Mouse (Mus musculus): ENCODE measurements at regions not wholly inside any gene's neighbourhood (a gene's known extent, or its start where the extent isn't known, plus 50 kb on each side); places are given as distances from the start of the nearest gene placed in this dataset.

DNA sequence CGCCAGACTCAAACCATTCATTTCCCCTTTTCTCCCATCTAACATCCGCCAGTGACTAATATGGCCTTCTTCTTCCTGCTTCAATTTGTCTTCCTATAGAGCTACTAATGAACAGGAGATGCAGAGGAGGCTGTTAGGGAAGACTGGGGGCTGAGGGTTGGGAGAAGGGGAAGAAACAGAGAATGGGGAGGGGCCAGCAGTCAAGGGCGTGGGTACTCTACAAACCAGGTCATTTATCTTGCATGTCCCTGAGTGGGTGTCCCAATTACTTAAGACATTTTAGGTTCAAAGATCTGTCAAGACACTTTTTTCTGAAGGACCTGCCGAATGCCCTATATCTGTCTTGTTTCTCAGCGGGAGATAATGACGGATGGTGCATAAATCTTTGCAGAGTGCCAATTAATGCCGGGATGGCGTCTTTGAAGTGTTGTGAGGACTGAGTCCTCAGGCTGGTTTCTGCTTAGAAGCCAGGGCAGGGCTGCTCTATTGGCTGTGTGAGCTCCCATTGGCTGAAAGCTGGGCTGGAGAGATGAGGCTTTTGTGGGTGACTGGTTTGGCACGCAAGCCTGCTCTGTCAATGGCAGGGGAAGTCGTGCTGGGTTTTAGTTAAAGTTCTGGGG, 294.7 kb upstream of the Ppp2r3a start:
- no peak for DNase-seq

DNA sequence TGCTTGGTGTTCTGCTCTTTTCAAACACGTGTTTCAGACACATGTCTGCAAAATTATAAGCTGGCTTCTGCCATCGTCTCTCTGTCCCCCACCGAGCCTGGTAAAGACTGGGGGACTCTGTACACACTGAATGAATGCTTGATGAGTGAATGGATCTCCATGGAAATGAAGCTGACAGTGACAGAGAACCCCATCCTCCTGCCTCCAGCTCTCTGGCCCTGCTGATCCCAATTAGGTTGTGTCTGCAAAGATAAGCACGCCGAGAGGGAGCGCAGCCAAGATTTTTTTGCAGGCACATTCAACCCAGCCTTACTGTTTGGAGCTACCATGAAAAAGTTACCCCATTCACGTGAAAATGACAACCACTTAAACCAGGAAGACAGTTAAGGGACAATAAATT, 266.5 kb upstream of the Ppp2r3a start:
- DNase-seq, result no peak

DNA sequence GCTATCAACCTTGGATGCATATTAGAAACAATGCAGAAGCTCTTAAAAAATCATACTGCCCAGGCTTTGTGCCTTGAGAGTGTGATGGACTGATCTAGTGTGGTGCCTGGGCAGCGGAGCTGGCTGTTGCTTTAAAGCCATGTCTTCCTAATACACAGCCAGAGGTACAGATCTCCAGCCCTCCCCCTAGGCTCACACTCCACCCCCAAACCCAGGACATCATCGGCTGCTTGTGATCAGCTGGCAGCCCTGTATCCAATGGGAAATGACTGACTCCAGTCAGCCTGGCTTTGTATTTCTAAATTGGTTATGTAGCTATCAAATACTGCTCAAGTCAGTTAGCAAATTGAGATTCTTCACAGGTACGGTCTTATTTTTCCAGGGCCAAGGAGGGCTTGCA, 259.2 kb upstream of the Ppp2r3a start:
- no peak for DNase-seq

DNA sequence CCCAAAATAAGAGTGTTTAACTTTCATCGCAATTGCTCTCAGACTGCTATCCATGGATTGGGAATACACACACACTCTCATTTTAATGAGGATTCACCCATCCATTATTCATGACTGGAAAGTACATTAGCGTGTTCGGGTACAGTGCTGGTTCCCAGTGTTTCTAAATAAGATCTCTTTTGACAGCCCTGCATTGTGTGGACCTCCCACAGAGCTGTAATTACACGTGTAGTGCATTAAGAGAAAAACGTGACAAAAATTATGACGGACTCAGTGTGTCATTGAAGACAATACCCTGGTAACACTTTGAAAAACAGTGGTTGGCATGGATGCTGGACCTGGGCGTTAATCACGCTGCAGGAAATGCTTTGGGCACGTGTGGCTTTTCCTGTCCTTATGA, 257.6 kb upstream of the Ppp2r3a start:
- no peak for DNase-seq

DNA sequence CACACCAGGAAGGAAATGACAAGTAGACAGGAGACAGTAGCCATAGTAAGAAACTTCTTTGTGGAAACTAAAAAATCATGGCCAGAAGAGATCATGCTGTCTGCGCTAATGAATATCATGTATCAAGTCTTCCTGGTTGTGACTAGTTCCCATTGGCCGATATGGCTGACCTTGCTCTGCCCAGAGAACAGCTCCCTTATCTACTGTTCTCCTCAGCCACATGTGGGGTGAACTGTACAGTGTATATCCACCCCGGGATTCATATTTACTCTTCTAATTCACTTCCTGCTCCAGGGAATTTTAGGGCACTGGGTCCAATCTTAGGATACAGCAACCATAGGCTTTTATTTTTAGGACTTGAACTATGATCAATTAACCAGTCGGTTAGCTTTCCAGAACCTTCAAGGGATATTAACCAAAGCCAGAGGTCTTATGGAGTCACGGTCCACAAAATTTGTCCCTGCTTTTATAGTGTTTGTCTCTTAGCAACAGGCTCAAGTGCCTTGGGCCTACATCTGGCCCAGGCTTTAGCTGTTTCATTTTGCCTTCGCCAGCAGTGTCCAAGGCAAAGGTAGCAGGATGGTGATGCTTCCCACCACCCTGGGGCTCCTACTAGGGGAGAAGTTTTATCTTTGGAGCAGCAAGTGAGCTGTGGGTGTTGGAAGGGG, 255.6 kb upstream of the Ppp2r3a start:
- DNase-seq, result no peak

DNA sequence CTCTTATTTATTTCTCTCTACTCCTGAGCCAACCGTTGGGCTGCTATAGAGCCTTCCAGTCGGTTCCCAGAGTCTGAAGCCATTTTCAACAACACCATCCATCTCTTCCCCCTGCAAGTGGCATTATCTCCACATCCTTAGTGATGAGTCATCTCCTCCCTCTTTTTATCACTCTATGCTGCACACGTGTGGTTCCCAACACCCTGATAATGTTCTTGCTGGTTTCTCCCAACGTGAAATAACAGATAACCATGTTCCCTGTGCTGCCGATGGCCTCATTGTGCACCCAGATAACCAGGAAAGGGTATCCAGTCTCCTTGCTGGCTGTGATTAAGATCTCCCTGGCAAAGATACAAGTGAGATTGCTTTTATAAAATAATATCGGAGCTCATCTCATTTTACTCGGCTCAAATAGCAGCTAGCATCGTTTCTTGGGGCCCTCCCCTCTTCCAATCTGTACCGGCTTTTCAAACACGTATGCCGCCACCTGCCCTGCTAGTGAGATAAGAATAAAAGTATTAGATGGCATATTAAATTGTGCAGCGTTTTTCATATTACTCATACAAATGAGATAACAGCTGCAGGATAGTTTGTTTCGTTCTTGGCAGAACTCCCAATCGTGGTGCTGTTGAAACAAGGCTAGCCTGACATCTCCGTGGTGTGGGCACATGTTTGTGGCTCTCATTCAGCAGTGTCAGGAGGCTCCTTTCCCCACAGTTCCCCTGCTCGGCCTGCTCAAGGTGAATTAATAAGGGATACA, 250.3 kb upstream of the Ppp2r3a start:
- DNase-seq, result no peak

DNA sequence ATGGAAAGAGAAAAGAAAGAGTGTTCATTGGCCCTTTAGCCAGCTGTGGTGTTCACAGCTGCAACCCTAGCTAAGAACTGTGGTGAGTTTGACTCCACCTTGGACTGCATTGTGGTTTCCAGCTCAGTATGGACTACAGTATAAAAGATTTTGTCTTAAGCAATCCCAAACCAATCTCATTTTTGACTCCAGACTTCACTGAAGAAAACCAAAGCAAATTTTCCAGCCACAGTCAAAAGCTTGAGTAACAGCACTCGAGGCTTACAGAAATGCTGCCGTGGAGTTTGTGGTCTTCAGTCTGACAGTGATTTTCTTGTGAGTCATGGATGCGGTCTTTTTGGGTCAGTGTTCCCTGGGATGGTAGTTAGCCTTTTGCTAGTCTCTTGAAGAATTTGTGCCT, 249.4 kb upstream of the Ppp2r3a start:
- no peak for DNase-seq

DNA sequence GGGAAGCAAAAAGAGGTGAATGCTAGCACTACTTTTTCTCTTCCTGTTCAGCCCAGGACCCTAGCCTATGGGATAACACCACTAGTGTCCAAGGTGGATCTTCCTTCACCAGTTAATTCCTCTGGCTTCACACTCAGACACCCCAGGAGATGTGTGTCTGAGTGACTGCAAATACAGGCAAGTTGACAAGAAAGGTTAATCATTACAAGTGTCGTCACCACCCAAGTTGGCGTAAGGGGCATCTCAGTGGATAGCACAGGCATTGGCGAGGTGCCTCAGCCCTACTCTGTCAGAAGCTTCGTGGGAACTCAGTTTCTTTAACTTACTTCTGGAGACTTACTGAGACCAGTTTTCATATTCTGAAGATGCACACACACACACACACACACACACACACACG, 247.1 kb upstream of the Ppp2r3a start:
- DNase-seq, result no peak

DNA sequence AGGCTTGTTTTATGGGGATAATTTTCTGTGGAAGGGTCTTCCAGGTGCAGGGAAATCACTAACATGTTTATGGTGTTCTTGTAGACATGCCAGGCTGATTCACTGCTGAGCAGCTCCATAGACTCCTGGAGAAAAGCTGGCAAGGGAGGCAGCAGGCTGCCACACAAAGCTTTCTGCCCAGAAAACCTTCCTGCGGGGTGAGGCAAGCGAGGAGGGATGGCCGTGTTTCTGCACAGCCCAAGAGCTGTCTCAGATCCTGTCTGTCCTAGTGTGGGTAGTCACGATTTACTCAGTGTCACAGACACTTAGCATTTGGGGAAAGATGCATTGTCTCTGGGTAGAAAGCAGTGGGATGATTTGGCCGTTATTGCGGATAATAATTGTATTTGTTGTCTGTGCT, 244.2 kb upstream of the Ppp2r3a start:
- no peak for DNase-seq

DNA sequence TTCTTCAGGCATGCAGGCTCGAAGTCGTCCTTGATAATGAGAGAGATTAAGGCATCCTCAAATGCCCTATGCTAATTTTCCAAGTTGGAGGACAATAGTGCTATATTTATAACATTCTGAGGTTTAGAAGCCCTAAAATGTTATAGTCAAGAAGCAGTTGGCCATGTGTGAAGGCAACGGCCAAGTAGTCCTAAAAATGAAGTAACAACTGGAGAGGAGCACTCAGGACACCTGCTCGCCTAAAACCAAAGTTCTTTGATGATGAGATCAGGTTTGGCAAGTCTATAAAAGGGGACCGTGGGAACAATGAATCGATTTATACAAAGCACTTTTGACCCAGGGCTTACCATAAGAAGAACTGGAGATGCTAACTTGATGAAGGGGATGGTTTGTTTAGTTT, 237.4 kb upstream of the Ppp2r3a start:
- DNase-seq, result no peak

DNA sequence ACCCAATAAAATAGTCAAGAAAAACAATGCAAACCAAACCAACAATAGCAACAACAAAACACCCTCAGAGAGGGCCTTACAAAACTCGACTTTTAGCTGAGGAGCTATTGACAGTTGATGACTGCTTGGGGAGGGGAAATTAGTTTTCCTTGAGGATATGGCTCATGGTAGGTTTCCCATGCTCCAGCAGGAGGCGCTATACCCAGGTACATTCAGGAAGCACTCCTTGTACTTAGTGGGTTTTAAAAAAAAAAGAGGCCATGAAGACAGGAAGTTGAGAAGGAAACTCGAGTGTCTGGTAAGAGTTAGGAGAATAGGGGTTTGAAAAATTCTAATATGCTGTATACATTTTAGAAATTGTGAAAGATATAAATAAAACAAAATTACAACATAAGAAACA, 224.6 kb upstream of the Ppp2r3a start:
- no peak for DNase-seq

DNA sequence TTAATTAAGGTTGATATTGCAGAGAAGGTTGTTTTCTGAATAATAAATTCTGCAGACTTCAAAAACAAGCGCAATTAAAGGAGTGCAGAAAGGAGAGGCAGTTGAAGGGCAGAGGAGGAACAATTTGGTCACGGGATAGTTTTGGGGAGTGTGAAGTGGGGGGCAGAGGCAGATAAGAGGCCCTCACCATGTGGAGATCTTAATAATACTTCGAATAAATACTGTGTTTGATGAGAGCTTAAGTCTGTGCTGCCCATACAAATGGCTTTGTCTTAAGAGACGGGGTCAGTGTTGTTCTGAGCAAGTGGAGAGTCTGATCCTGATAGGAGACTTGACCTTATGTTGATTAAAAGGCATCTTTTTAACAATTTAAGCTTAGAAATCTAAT, 221.5 kb upstream of the Ppp2r3a start:
- no peak for DNase-seq

DNA sequence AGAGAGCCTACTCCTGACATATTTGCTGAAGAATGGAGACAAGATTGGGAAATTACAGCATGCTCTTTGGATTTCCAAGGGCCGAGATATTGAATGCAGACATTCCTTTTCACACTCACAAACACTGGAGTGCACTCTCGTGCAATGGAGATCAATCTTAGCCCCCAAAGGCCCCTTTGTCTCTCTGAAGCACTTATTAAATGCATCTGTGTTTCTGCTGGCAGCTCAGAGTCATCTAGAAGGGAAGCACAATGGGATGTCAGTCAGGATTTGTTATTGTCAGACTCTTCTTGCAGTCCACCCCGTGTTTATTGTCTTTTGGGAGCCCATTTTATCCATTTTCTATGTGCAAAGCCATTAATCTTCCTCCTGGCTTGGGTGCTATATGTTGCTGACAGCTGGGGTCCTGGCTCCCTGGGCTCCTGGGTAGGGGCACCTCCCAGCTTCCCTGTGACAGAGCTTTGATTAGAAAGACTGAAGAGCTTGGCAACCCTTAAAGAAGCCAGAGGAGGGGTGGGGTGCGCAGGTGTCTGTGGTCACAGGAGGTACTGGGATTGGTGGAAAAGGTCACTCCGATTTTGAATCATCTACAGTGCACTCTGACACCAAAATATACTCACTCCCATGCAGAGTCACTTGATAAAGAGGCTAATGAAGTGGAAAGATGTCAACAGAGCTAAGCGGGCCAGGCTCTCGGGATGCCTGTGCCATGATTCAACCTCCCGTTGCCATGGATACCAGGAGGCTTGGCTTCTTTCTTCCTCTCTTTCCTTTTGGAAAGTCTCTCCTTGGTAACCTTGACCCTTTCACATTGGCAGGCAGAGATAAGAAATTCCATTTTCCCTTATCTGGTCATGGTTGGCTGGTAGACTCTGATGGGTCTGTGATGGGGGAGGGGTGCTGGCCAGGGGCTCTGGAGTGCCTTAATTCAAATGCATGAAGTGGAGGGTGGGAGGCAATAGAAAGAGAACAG, 220.8 kb upstream of the Ppp2r3a start:
- no peak for DNase-seq

DNA sequence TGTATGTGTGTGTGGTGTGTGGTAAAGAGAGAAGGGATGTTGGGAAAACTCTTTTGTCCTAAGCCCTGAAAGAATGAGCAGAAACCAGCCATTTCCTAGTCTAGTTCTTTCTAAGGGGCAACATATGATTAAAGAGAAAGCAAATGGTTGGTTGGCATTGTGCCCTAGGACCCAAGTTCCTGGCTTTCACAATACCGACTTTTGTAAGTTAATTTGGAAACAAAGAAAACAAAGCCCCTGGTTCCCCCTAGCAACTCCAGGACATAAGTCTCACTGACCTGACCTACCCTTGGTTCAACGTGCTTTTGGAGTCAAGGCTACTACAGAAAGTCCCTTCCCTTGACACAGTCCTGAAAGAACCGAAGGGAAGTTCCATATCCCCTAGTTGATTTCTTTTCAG, 220.1 kb upstream of the Ppp2r3a start:
- DNase-seq, result no peak

DNA sequence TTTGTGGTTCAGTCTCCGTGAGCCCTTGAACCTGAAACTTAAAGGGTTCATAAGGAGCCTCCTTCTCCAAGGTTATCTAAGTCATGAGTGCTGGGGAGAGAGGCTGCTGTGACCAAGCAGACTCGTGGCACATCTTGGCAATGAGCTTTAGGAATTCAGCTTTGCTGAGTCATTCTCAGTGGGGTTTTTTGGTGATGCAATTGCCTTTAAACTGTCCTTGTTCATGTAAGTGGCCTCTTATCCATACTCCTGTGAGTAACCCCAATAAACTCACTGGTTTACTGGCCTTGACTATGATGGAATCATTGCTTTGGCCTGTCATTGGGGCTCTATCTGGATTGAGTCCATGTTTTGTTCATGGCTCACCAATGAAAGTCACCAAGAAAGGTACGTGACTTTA, 218.2 kb upstream of the Ppp2r3a start:
- DNase-seq, result no peak

DNA sequence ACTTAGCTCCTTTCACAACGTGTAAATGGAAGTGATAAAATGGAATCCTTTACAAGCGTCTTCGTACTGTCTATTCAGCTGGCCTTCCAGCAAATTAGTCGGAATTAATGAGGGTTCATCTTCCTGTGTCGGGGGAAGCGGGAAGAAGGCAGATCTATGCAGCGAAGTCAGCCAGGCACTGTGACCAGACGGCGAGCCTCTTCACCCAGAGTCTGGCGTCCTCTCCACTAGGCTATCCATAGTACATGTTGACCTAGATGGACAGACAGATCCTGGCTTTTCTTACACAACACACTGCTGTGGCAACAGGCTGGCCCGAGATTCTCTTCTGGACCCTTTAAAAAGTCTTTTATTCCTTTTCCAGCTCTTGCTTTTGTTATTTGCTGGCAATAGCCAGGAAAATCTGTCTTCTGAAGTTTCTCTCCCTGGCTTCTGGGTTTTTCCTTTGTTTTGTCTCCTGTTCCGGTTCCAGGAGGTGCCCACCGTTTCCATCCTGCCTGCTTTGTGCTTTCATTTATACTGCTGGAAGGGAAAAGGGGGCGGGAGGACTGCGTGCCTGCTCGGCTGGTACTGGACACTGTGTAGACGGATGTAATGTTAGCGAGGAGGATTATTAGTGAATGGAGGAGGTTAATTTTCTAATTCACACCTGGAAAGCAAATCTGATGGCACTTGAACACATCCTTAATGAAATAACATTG, 213.3 kb upstream of the Ppp2r3a start:
- DNase-seq, result no peak

DNA sequence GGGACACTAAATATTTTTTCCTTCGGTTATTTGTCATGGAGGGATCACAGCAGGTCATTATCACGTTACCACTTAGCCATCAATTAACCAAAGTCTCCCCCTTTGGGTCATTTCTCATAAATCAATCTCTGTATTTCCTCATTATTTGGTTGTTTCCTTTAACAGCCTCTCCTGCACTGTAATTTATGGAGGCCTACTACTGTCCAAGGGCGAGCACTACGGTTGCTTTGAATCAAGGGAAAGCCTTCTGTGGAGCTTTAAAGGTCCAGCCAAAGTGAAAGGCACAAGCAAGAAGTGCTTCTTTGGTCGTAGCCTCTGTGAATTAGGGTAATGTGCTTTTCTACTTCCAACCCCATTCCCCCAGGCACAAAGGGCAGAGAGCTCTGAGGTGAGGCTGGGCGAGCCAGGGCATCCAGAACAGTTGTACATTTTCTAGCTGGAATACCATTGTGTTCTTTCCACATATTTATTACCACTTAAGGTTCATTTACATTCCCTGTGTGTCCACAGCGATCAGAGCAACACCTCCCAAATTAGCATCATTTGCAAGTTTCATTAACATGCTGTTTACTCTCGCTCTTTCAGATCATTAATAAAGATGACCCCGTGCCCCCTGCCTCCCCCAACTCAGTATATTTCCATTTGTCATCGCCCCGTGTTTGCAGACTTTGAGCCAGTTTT, 207.5 kb upstream of the Ppp2r3a start:
- no peak for DNase-seq

DNA sequence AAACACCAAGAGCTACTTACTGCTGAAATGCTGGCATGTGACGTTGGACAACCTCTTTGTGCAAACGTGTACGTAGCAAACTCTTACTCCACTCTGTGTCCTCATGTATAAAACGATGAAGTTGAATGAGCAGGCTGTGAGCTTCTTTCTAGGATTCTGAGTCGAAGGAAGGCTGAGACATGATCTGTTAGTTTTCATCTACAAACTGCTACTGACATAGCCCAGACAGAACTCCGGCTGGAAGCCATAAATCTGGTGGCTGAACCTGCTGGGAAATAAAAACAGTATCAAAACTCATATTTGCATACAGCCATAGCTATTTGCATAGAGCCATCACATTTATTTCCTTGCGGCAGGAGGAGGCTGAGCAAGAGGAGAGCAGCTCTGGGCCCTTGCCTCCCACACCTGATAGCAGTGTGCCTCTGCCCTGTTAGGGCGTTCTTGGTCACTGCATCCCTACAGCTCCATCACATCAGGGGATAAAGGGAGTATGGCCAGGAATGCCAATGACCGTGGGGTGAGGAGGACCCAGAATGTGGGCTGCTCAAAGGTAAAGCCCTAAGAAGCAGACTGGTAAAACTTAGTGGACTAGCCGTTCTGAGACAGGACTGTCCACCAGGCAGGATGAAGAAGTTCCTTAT, 206.8 kb upstream of the Ppp2r3a start:
- no peak for DNase-seq

DNA sequence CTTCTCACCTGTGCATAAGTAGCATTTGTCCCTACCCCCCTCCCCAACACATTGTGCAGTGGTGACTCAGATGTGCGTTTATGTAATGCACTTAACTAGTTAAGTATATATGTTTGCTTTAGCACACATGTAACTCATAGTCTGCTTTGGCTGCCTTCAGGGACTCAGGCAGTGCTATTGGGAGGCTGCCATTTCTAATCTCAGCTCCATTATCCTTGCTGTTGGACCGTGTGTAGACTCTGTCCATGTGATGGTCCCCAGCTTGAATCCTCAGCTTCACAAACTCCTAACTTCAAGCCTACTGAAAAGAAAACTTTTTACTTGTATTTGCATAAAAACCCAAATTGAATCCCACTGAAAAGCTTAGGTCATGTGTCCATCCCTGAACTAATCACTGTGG, 194.7 kb upstream of the Ppp2r3a start:
- DNase-seq, result no peak

DNA sequence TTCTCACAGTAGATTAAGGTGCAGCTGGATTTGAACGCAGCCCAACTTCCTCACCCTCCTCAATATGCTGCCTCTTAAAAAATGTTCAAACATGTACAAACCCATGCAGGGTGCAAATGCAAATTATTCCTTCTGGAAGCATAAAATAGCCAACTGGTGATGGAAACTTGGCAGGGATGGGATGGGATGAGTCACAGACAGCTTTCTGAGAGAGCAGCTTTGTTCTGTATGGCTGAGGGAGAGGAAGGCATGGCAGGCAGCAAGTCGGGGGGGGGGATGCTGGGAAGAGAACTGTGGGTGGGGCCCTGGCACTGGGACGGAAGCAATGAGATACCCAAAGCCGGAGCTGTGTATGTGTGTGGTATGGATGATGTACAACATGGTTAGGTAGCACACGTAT, 194.2 kb upstream of the Ppp2r3a start:
- DNase-seq, result no peak

DNA sequence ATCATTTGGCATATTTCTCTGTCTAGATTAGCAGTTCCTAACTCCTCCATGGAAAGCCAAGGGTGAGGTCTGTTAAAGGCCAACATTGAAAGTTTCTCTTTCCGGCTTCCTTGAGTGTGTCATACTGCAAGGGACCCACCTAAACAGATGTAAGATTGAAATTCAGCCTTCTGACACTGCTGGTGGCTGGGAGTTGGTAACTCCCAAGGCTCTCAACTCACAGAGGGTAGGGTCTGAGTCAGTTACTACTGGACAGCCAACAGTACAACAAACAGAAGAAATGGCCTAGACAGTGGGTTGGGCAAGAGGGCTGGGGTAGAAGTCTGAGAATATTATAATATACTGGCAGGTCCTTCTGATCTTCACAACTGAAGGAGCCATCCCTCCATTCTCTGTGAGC, 193.7 kb upstream of the Ppp2r3a start:
- DNase-seq, result no peak

DNA sequence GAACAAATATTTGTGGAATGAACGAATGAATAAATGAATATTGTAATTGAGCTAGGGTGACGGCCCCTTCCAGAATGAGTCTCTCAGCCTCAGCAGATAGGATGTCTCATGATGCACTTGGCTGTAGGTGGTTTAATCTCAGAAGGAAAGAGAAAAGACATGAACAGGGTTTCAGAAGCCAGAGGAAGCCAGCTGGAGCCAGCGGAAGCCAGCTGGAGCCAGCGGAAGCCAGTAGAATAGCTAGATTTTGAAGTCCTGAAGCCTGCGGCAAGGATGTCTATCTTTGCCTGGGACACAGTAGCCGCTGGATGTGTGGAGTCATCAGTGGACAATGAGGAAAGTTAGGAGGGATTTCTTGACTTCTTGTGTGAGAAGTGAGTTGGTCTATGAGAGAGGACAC, 188.3 kb upstream of the Ppp2r3a start:
- no peak for DNase-seq
